Mouse (Mus musculus) megakaryocyte-erythroid progenitor cell, adult 5-6 weeks (primary cell): ENCODE results near the gene Ccr10. TPM values are rescaled to one million over a fixed set of nuclear protein-coding genes. Genes with fewer than 3 reads are reported as not detected.

Experiments
- ATAC-seq: replicated peaks from 2 replicates; pipeline ENCODE4 v1.8.0; 2016; ENCODE audit warnings: mild to moderate bottlenecking, inconsistent platforms; ENCODE audit not compliant: severe bottlenecking, poor library complexity, low FRiP score, low TSS enrichment
- total RNA-seq, 2 experiments: library from RNA; stranded (forward) in 1 of 2; stranded (reverse) in 1 of 2; fragments of 200-1000, 215-1000 nt in 1 of 2; fragments of >200 nt in 1 of 2; fragmentation: Nextera tagmentation in 1 of 2; gene quantifications; 2 replicates each; pipeline ENCODE4 v1.2.3; 2014 to 2017

The Ccr10 gene
- total RNA-seq (2014; fragmentation: Nextera tagmentation), result not detected in 2 replicates
- total RNA-seq (2017), result not detected in 2 replicates

DNA sequence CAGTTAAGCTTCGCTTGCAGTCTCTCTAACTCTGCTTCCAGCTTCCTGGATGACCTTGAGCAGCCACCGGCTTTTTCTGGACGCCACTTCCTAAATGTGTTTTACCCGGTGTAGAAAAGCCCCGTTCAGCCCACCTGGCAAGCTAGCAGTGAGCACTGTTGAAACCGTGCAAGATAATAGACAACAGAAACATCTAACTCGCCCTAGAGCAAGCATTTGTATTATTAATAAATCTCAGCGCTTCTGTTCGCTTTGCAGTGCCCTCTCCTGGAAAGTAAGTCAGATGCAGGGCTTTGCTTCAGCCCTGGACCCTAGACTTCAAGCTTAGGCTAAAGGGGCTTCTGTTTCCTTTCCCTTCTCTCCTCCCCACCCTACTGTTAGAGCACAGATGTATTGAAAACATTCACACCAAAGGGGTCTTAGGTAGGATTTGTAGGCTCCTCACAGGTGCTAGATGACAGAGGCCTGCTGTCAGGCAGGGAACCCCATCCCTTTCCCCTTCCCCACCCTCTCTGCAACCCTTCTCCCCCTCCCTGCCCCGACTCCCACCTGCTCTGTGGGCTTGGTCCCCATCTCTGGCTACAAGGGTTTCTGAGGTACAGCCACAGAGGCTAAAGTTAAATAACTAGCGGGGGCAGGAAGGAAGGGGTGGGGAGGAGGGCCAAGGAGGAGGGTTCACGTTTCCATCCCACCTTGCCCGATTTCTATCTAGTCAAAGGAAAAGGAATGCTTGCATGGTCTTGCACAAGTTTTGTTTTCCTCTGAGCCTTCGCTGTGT, at the start of gene Ccr10:
Gene Ccr10, minus strand, starts transcription at position 593 of the 778 bp plus-strand sequence.
- ATAC-seq, result no peak

DNA sequence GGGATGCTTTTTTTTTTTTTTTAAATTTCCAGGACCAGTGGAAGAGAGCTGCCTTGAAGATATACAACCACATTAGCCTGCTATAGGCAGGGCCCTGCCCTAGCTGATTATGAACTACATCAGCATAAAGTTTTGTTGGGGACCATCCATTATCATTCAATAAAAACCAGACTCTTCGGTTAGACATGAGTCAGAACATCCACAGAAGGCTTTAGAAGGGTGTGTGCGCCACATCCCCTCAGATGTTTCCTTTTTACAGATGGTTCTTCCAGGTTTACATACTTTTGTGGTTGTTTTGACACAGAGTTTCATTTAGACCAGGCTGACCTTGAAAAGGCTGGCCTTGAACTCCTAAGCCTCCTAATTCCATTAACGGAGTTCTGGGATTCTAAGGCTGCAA, 49.1 kb upstream of the Ccr10 start:
- no peak for ATAC-seq

DNA sequence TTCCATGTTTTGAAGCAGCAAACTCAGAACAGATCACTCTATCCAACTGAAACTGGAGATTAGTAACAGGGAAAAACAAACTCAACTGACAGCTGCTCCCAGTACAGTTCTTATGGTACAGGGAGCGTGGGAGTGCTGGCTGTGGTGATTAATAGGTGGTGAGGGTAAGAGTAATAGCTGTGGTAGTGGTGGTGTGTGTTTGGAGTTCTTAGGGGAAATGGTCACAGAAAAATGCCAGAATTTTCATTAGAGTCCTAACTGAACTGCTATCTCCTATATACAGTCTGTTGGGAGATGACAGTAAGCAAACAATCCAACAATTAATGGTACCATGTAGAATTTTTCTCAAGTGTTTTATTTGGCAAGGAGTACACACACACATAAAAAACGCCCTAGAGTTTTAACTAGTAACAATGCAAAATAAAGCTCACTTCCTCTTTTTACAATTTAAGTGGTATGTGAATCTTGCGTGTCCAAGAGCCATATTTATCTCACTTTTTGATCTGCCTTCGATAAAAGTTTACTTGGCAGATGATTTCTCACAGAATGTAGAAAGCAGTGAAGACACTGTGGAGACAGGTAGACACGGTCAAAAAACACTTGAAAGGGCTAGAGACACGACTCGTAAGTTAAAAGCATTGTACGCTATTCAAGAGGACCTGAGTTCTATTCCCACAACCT, 46.2 kb upstream of the Ccr10 start:
- ATAC-seq, result no peak

DNA sequence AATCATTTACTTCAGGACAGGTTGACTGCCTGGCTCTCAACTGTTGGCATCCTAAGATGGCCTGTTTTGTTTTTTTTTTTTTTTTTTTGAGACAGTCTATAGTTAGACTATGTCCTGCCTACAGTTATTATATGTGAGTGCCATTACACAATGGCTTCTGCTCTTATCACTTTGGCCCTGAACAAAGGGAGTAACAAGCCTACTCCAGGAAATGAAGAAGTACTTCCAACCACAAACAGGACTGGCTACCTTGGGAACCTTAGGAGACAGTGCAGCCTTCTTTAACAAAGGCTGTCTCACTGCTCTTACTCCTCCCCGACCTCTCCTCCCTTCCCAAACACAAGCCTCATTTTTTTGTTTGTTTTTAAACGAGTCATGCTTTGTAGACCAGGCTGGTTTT, 45.6 kb upstream of the Ccr10 start:
- no peak for ATAC-seq

DNA sequence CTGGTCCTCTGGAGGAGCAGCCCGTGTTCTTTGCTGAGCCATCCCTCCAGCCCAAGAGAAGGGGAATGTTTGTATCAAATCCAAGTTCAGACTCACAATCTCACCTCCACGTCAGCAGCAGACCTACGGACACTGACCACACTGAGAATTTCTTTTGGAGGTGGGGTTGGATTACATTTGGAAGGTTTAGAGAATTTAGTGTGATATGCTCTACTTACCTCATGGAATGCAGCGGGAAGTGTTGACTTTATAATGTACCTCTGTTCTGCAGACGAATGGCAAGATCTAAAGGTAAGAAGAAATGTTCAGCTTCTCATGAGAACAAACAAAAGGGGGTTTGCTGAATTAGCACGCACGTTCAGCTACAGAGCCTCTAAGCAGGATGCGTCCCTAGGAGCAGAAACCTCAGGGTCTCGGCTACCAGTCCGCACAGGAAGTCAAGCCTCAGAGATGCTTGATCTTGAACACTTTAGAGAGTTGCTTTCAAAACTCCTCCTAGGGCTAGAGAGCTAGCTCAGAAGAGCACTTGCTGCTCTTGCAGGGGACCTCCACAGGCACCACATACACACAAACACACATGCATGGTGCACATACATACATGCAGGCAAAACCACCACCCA, 43.3 kb upstream of the Ccr10 start:
- no peak for ATAC-seq

DNA sequence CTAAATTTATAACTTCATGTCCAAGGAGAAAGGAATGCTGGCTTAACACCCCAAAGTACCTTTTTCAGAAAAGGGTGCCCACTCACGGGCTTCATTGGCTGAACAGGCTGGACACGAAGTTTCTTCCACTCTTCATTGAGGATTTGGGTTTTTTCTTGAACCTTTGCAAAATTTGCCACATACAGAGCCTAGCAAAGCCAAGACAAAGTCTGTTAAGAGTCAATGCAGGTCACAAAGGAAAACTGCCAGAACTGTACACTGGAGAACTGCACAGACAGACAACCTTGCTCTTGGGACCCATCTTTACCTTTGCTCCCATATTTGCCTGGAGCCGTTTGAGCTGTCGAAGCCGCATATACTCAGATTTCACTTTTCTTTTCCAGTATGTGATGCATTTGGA, 41.7 kb upstream of the Ccr10 start:
- ATAC-seq, result no peak

DNA sequence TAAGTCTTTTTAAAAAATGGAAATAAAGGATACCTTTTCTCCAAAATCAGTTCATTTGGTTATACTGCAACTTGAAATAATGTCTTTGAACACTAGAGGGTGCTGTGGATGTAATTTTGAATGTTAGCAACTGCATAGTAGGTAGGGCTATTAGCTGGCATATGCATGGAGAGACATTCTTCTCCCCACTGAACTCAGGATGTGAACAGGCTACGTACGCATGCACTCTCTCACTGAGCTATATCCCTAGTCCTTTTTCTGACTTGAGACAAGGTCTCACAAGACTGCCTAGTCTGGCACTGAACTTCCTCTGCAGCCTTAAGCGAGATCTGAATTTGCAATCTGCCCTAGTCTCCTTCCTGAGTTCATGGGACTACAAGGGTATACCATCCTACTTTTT, 36.7 kb upstream of the Ccr10 start:
- peak; percentile 71 for ATAC-seq

DNA sequence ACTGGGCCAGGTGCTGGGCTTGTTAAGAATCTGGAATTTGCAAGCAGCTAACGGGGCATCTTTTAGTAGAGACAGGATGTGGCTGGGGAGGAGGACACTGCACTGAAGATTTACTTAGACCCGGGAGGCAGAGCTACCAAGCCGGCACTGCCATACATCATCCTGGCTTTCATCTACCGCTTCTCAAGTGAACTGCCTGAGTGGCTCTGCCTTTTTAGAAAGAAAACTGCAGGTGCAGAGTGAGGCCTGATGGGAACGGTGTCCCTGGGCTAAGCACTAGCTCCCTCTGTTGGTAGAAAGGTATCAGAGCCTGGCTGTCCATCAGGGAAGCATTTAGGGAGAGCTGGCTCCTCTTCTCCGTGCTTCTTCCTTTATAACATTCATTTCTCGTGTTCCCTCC, 25.7 kb upstream of the Ccr10 start:
- ATAC-seq, result peak; percentile 70

DNA sequence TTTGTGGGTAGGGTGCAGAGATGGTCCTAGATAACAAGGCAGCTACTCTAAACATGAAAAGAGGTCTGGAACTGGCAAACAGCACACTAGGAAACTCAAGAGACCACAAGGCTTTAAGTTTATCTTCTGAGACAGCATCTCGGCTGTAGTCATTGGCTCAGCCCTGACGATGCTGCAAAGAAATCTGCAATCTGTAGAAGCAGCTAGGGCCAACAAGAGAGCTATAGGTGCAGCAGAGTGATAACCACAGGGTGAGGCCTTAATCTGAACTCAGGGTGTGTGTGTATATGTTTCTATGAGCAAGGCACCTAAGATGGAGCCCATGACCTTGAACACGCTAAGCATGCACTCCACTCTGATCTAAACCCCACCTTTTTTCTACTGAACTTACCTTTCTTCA, 24.3 kb upstream of the Ccr10 start:
- ATAC-seq, result peak; percentile 79

DNA sequence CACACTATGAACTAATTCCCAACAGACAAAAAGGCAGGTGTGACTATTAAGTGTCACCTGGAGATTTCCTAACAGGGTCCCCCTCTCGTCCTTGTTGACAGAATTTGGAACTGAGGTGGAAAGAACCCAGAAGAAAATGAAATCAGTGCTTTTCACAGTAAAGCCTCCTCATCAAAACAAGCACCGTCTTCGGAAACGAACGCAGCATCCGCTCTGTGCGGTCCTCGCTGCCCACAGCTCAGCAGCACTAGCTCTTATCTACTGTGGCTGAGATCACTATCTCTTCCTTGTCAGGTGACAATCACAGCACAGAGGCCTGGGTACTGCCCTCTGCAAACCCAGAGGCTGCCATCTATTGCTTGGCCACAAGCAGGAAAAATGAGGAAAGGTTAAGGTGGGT, 20.9 kb upstream of the Ccr10 start:
- ATAC-seq, result no peak

DNA sequence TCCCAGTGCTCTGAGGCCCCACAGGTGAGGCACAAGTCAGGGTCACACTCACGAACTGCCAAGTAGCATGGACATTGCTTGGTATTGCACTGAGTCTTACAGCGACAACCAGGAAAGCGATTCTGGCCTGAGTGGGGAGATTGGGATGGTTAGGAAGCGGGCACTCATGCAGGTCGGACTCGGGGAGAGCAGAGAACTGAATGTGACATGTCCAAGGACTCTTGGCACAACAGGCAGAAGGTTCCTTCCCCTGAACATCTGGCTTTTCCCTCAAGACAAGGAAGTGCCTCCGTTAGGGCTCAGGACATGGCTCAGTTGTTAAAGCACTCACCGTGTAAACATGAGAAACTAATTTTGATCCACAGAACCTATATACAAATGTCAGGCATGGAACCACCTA, 20.3 kb upstream of the Ccr10 start:
- no peak for ATAC-seq

DNA sequence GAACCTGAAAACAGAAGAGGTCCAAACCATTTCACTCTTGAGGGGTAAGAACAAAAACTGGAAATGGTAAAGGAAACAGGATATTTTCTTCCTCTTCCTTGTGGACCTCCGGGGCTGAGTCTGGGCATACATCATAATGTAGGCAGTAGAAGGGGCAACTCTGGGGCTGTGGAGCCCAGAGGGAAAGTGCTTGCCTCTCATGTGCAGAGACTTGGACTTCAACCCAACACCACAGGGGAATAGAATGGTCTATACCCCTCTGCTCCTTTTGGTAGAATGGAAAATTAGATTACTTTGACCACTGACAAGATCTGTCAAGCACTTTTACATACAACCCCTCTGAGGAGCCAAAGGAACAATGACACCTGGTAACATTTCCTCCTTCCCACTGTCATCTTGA, 19.9 kb upstream of the Ccr10 start:
- no peak for ATAC-seq

DNA sequence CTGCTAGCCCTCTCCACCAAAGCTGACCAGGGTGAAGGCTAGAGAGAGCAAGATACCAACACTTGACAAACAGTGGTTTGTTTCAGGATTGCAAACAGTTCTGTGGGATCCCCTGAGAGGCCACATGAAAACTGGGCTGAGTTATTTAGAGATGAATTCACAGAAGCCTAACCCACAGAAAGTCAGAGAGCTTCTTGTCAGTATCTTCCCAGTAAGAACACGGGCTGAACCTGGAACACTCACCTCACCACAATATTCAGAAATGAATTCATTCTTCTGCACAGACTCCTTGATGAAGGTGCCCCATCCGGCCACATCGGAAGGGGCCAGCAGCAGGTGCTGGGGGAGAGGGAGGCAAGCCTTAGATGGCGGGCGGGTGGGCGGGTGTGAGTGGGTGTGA, 19.4 kb upstream of the Ccr10 start:
- ATAC-seq, result no peak

DNA sequence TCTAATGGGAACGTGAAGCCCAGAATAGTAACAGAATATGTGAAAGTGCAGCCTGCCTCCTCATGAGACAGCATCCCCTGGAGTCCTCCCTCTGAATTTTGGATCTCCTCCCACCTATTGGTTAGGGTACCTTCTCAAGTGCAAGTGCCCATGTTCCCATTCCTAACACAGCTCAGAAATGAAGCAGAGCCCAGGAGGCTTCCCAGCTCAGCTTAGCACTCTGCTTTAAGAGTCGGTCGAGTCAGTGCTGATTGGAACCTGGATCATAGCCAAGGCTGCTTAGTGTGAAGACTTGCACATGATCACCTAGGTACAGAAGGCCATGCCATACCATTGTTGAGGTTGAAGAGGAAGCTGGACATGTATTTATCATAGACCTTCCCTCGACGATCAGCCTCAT, 18.9 kb upstream of the Ccr10 start:
- ATAC-seq, result no peak

DNA sequence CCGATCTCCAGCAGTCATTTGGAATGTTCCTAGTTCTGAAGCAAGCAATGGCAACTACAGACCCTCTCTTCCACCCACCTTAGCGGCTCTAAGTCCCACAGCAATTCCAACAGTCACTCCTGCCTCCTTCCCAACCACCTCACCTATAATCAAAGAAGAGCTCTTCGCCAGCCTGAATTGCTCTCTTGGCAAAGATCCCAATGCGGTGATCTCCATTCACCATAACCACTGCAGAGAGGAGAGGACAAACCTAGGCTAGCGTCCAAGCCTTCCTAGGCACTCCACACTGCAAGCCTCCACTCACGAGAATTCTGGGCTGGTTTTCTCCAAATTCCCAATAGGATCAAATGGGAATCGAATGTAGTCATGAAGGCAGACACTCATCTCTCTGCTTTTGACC, 17.8 kb upstream of the Ccr10 start:
- no peak for ATAC-seq

DNA sequence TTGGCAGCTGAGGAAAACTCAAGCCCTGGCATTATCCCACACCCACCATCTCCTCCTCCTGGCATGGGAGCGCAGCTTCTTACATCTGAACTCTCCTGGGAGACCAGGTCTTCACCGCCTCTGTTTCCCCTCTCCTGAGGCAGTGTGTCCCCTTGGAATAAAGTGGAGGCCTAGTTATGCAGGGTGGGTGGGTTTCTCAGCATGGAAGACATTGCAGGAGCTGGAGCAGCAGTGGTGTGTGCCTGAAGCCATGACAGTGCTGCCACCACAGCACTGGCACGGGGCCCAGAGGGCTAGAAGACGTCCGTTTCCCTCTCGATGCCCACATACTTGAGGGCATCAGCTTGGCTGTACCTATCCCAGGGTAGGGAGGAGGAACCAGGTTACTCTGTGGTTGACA, 17.4 kb upstream of the Ccr10 start:
- ATAC-seq, result no peak

DNA sequence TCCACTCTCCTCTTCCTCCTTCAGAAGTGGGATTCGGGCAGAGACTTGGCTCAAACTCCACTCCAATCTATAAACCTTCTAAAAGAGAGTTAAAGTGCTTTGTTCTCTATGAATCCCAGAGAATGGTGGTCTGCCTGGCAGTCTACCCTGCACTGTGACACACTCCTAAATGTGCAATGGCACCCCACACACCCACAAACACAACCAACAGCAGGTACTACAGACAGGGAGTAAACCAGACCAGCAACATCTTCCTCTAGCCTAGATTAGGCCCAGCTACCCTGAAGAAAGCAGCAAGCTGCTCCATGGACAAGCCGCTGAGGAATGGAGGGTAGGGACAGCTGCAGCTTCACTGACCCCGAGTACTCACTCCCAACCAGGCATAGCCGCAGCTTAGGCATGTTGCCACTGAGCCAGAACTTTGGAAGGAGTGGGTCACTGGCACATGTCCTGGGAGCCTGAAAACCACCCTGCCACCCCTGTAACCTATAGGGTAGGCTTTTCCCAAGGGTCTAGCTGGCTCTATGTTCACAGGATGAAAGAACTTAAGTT, 16.8 kb upstream of the Ccr10 start:
- no peak for ATAC-seq

DNA sequence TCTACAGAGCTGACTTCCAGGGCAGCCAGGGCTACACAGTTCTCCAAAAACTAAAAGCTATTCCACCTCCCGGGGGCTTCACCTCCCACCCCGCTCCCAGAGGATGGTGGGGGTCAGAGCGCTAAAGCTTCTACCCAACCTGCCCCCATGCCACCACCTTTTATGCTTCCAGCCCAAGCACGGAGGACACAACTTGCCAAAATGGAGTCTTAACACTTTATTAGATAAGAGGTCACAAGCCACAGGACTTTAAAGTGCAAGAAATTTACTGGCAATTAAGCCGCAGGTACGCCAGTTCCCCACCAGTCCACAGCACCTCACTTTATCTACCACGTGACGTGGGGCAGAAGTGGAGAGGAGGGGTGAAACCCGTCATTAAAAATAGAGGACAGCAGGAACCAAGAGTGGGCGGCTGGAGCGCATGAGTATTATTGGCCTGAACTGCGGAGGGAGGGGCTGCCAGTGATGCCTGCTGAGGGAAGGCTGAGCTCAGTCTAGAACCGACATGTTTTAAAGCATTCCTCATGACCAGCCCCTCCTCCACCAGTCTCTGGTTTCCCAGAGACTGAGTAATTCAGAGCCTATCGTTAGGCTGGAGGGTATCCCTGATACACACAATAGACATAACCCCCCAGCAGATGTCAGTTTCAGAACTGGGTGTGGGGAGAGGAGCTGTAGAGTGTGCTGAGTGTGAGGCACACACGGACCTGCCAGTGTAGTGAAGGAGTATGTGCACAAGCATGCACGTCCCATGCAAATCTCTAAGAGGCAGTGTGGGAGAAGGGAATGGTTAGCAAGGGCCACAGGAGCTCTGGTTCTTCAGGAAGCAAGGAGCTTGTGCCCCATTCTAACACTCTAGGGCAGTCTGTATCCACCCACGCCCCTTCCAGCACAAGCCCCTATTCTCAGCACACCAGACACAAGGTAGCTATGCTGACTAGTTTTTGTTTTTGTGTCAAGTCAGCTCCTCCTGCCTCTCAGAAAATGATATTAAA, 16.0 kb upstream of the Ccr10 start:
- no peak for ATAC-seq

DNA sequence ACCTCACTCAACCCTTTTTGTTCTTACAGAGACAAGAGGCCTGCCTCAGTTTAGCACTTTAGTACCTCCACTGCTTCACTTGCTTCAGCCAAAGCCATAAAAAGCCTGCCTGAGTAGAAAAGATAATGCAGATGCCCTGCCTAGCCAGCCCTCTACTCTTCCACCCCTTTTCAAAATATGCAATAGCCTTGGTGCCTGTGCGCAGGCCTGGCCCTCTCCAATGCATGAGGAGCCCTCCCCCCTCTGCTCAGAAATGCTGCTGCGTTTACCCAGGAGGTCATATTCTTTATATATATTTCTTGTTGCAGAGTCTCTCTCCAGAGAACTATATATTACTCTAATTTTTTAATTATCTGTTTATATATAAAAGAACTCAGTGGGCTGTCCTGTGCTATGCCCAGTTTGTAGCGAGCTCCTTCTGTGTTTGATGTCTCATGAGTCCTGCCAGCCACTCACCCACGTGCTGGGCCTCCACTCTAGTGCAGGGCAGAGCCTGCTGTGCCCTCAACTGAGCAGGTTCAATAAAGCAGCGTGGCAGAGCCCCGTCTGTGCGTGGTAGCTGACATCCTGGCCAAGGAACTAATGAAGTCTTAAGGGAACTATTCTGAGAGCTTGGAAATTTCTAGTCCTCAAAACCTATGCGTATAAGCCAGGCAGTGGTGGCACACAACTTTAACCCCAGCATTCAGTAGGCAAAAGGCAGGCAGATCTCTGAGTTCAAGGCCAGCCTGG, 15.1 kb upstream of the Ccr10 start:
- peak; percentile 75 for ATAC-seq
